27 mouse cellular contexts compared by ENCODE assay signal in genomic region chr1:167885776-167886175, GRCm38 (mm10).
DNase-seq lines count a peak whose midpoint lies in the region; ATAC-seq and TF ChIP-seq lines count a peak whose summit lies in the region.
"Had no signal": no experiment of that assay in that cellular context is flagged by ENCODE, and none has a peak within 500 bp of the region (broad histone marks: within the 10 kb centered on the region; RNA-seq: fewer than 3 reads in every experiment).

No protein-coding gene starts in this region.

- WGBS in forebrain, postnatal 0 days: 78% methylated on average over 5 of the region's 5 CpGs
- 91% methylated on average over 5 of the region's 5 CpGs for WGBS in forebrain, embryonic 13.5 days
- 92% methylated on average over 5 of the region's 5 CpGs for WGBS in midbrain, embryonic 11.5 days
- 95% methylated on average over 5 of the region's 5 CpGs for WGBS in midbrain, postnatal 0 days

- no peaks in the 10 kb centered on the region for H3K36me3 ChIP-seq in forebrain, postnatal 0 days (ENCODE audit: insufficient read depth)
- H3K36me3 ChIP-seq in forebrain, embryonic 13.5 days (ENCODE audit: poor library complexity, severe bottlenecking): no peaks in the 10 kb centered on the region
- no peaks in the 10 kb centered on the region for H3K36me3 ChIP-seq in midbrain, embryonic 11.5 days (ENCODE audit: control insufficient read depth, insufficient read depth, low read length)
- H3K36me3 ChIP-seq in midbrain, postnatal 0 days (ENCODE audit: insufficient read depth, low read length): no peaks in the 10 kb centered on the region
- H3K36me3 ChIP-seq: embryonic facial prominence, embryonic 13.5 days; embryonic facial prominence, embryonic 15.5 days; forebrain, embryonic 10.5 days; forebrain, embryonic 12.5 days; forebrain, embryonic 15.5 days; G1E had no signal

- H3K4me1 ChIP-seq in forebrain, postnatal 0 days (ENCODE audit: insufficient read depth): no peaks in the 10 kb centered on the region
- H3K4me1 ChIP-seq in forebrain, embryonic 13.5 days: no peaks in the 10 kb centered on the region
- H3K4me1 ChIP-seq in midbrain, embryonic 11.5 days (ENCODE audit: control insufficient read depth, insufficient read depth, low read length): no peaks in the 10 kb centered on the region
- H3K4me1 ChIP-seq in midbrain, postnatal 0 days (ENCODE audit: insufficient read depth, low read length): no peaks in the 10 kb centered on the region
- H3K4me1 ChIP-seq: embryonic facial prominence, embryonic 13.5 days had no signal

- H3K4me3 ChIP-seq in forebrain, postnatal 0 days (ENCODE audit: low read depth, low read length): no peak overlapping the region
- no peak overlapping the region for H3K4me3 ChIP-seq in forebrain, embryonic 13.5 days
- H3K4me3 ChIP-seq in midbrain, embryonic 11.5 days (ENCODE audit: low read depth, low read length): no peak overlapping the region
- no peak overlapping the region for H3K4me3 ChIP-seq in midbrain, postnatal 0 days (ENCODE audit: low read depth, low read length)
- no peak overlapping the region for H3K4me3 ChIP-seq in layer of hippocampus, adult 2 months
- H3K4me3 ChIP-seq: embryonic facial prominence, embryonic 13.5 days; embryonic facial prominence, embryonic 15.5 days; erythroblast, embryonic 14.5 days; forebrain, embryonic 10.5 days; forebrain, embryonic 12.5 days; forebrain, embryonic 15.5 days had no signal

- H3K9me3 ChIP-seq in forebrain, postnatal 0 days (ENCODE audit: low read length): no peaks in the 10 kb centered on the region
- no peaks in the 10 kb centered on the region for H3K9me3 ChIP-seq in forebrain, embryonic 13.5 days (replicated peaks)
- H3K9me3 ChIP-seq in midbrain, embryonic 11.5 days (ENCODE audit: control insufficient read depth, low read length): no peaks in the 10 kb centered on the region
- H3K9me3 ChIP-seq in midbrain, postnatal 0 days (ENCODE audit: low read length): no peaks in the 10 kb centered on the region
- H3K9me3 ChIP-seq: embryonic facial prominence, embryonic 13.5 days; embryonic facial prominence, embryonic 15.5 days; forebrain, embryonic 10.5 days; forebrain, embryonic 12.5 days; forebrain, embryonic 15.5 days had no signal

- peak; percentile 9 for DNase-seq in forebrain, postnatal 0 days
- peak; percentile 8 for DNase-seq in midbrain, embryonic 11.5 days (ENCODE audit: low spot score, missing footprints)
- DNase-seq in midbrain, postnatal 0 days (ENCODE audit: low spot score): no peak
- no peak for DNase-seq in layer of hippocampus, adult 2 months (ENCODE audit: low spot score in 2 of 2)
- DNase-seq: adrenal gland, adult 8-10 months; adrenal gland, postnatal 14 days; adrenal gland, postnatal 36 days; B cell, adult 2 months; cerebellum, adult 11 months; cerebellum, adult 18-20 months; cerebellum, adult 8-10 months; cerebellum, adult 9-11 months; cerebellum, postnatal 14 days; cerebellum, postnatal 36 days; embryo, embryonic 11 days had no signal

- no peaks in the 10 kb centered on the region for H3K27me3 ChIP-seq in forebrain, postnatal 0 days (ENCODE audit: insufficient read depth, low read length)
- no peaks in the 10 kb centered on the region for H3K27me3 ChIP-seq in forebrain, embryonic 13.5 days
- no peaks in the 10 kb centered on the region for H3K27me3 ChIP-seq in midbrain, embryonic 11.5 days (ENCODE audit: control insufficient read depth, insufficient read depth, low read length)
- H3K27me3 ChIP-seq in midbrain, postnatal 0 days (ENCODE audit: insufficient read depth, low read length): no peaks in the 10 kb centered on the region
- H3K27me3 ChIP-seq: CH12.LX; embryonic facial prominence, embryonic 15.5 days; forebrain, embryonic 15.5 days had no signal

- TF ChIP-seq CTCF in forebrain, postnatal 0 days (IDR thresholded peaks at IDR 0.05; ENCODE audit: low read depth): no peak
- TF ChIP-seq CTCF in midbrain, postnatal 0 days (IDR thresholded peaks at IDR 0.05): no peak
- TF ChIP-seq CTCF in layer of hippocampus, adult 2 months (conservative IDR thresholded peaks at IDR 0.05): no peak

- no peak overlapping the region for H3K4me2 ChIP-seq in forebrain, postnatal 0 days (ENCODE audit: low read depth)
- no peak overlapping the region for H3K4me2 ChIP-seq in forebrain, embryonic 13.5 days
- H3K4me2 ChIP-seq in midbrain, embryonic 11.5 days: no peak overlapping the region
- H3K4me2 ChIP-seq in midbrain, postnatal 0 days (ENCODE audit: low read depth, low read length, poor library complexity, severe bottlenecking): no peak overlapping the region
- H3K4me2 ChIP-seq: embryonic facial prominence, embryonic 13.5 days; embryonic facial prominence, embryonic 15.5 days; forebrain, embryonic 12.5 days; forebrain, embryonic 15.5 days had no signal

- ATAC-seq in forebrain, postnatal 0 days: peak; percentile 45; the same call in 1 of the 2 replicates
- ATAC-seq in forebrain, embryonic 13.5 days: no peak
- no peak for ATAC-seq in midbrain, embryonic 11.5 days (ENCODE audit: low FRiP score)
- ATAC-seq in midbrain, postnatal 0 days (ENCODE audit: low FRiP score): no peak
- ATAC-seq: activated CD4-positive, CD25-positive, alpha-beta regulatory T cell, adult 4 months; CD4-positive, CD25-positive, alpha-beta regulatory T cell, adult 4 months; forebrain, embryonic 15.5 days; Patski had no signal

- no peak overlapping the region for H3K9ac ChIP-seq in forebrain, postnatal 0 days
- H3K9ac ChIP-seq in forebrain, embryonic 13.5 days: no peak overlapping the region
- no peak overlapping the region for H3K9ac ChIP-seq in midbrain, embryonic 11.5 days (ENCODE audit: low read length)
- H3K9ac ChIP-seq in midbrain, postnatal 0 days (replicated peaks; ENCODE audit: low read length, poor library complexity, severe bottlenecking): no peak overlapping the region
- H3K9ac ChIP-seq: embryonic facial prominence, embryonic 13.5 days; embryonic facial prominence, embryonic 15.5 days; forebrain, embryonic 12.5 days; forebrain, embryonic 15.5 days had no signal

- no peak overlapping the region for H3K27ac ChIP-seq in forebrain, postnatal 0 days (ENCODE audit: low read depth, low read length)
- no peak overlapping the region for H3K27ac ChIP-seq in forebrain, embryonic 13.5 days
- H3K27ac ChIP-seq in midbrain, embryonic 11.5 days (ENCODE audit: low read depth, low read length): no peak overlapping the region
- no peak overlapping the region for H3K27ac ChIP-seq in midbrain, postnatal 0 days (ENCODE audit: low read depth, low read length)
- no peak overlapping the region for H3K27ac ChIP-seq in layer of hippocampus, adult 2 months
- H3K27ac ChIP-seq: embryonic facial prominence, embryonic 13.5 days; embryonic facial prominence, embryonic 15.5 days; forebrain, embryonic 10.5 days; forebrain, embryonic 12.5 days; forebrain, embryonic 15.5 days had no signal

Comparison
In these comparisons a context has a peak if more than half of its experiments do, and no peak if none do; other contexts are left out.
1. DNase-seq: peak in forebrain, postnatal 0 days (single experiment) and midbrain, embryonic 11.5 days (single experiment); none in midbrain, postnatal 0 days (single experiment) and layer of hippocampus, adult 2 months (0 of 2).